Mouse (Mus musculus) kidney, embryonic 14.5 days (tissue): ENCODE data around the gene C9orf72. TPM values are rescaled to one million over a fixed set of nuclear protein-coding genes. Genes with fewer than 3 reads are reported as not detected.

ENCODE experiments used
- ATAC-seq: fragments of 200-750 bp; cut with Nextera tagmentation; 2 replicates; pipeline ENCODE4 v1.8.0; 2017; ENCODE audit warnings: moderate number of reproducible peaks, mild to moderate bottlenecking, moderate TSS enrichment, moderate library complexity; ENCODE audit not compliant: low FRiP score, low TSS enrichment
- H3K27ac ChIP-seq: fragments of 300-500 bp; sonication (generic); 2 replicates; pipeline ENCODE4 v1.5.1; 2014; ENCODE audit warnings: low read depth, mild to moderate bottlenecking, low read length, moderate library complexity, mixed read lengths
- H3K27me3 ChIP-seq: fragments of 300-500 bp; sonication (generic); 2 replicates; pipeline ENCODE4 v1.6.1; 2014; ENCODE audit warnings: mild to moderate bottlenecking, low read length; ENCODE audit not compliant: control insufficient read depth, insufficient read depth
- H3K36me3 ChIP-seq: fragments of 300-500 bp; sonication (generic); 2 replicates; pipeline ENCODE4 v1.6.1; 2014; ENCODE audit warnings: low read length, mixed read lengths; ENCODE audit not compliant: control insufficient read depth, insufficient read depth
- H3K4me1 ChIP-seq: fragments of 300-500 bp; sonication (generic); 2 replicates; pipeline ENCODE4 v1.6.1; 2014; ENCODE audit warnings: low read length, mixed read lengths; ENCODE audit not compliant: control insufficient read depth, insufficient read depth
- H3K4me2 ChIP-seq: fragments of 300-500 bp; sonication (generic); replicated peaks from 2 replicates; pipeline ENCODE4 v1.6.1; 2014; ENCODE audit warnings: low read depth, mild to moderate bottlenecking, low read length
- H3K4me3 ChIP-seq: fragments of 300-500 bp; sonication (generic); 2 replicates; pipeline ENCODE4 v1.5.1; 2014; ENCODE audit warnings: mild to moderate bottlenecking, low read length
- H3K9ac ChIP-seq: fragments of 300-500 bp; sonication (generic); 2 replicates; pipeline ENCODE4 v1.6.1; 2014; ENCODE audit warnings: low read depth, mild to moderate bottlenecking, low read length, moderate library complexity
- H3K9me3 ChIP-seq: fragments of 300-500 bp; sonication (generic); 2 replicates; pipeline ENCODE4 v1.6.1; 2016; ENCODE audit warnings: low read length; ENCODE audit not compliant: control insufficient read depth
- WGBS: fragments of 180-500 bp; shearing (Covaris S2); extraction: QIAGEN DNeasy Blood & Tissue Kit; methylation state at CpG from one replicate; pipeline ENCODE4 v1.1.7; 2014; 5-methylcytosine and 5-hydroxymethylcytosine counted together
- polyA plus RNA-seq: library from polyadenylated mRNA; unstranded; fragments of >200 nt; fragmentation: Nextera tagmentation; extraction: Ambion mirVana; gene quantifications from 2 replicates; pipeline ENCODE4 v1.2.1, GENCODE M21; 2014

The C9orf72 gene
- polyA plus RNA-seq, 1 experiment from 2014 or later = 13.8 TPM

GRCm38 (mm10) chr4:35165947-35166346, 60.0 kb downstream of the C9orf72 start:
- no peak overlapping the region for H3K4me2 ChIP-seq
- no peak overlapping the region for H3K27ac ChIP-seq
- H3K27me3 ChIP-seq = no peaks in the 10 kb centered on the region
- 67% methylated on average over 3 of the region's 3 CpGs for WGBS
- no peaks in the 10 kb centered on the region for H3K36me3 ChIP-seq
- ATAC-seq = peak; percentile 68; the same call in 1 of the 2 replicates
- no peaks in the 10 kb centered on the region; the same call in 1 of the 2 replicates for H3K9me3 ChIP-seq
- H3K4me1 ChIP-seq = no peaks in the 10 kb centered on the region
- no peak overlapping the region for H3K4me3 ChIP-seq
- no peak overlapping the region for H3K9ac ChIP-seq

DNA sequence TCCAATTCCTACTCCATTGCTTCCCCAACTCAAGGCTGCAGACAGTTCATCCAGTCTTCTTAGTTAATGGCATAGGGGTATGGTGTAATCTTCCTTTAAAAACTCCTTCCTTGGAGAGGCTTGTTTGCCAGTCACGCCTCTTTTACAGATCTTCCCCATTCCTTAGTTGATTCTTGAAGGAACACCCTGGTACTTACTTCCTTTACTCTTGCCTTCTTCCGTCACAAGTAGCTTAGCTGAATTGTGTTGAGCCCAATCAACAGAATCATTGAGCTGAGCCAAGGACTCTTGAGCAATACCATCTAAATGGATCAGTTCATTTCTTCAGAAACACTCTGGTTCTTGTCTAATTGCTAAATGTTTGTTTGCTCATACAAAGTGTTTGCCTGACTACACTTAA, 60.7 kb downstream of the C9orf72 start:
- no peak overlapping the region for H3K4me3 ChIP-seq
- H3K9ac ChIP-seq = no peak overlapping the region
- H3K9me3 ChIP-seq = no peaks in the 10 kb centered on the region; the same call in 1 of the 2 replicates
- H3K4me1 ChIP-seq = no peaks in the 10 kb centered on the region
- H3K4me2 ChIP-seq = no peak overlapping the region
- H3K27ac ChIP-seq = no peak overlapping the region
- 83% methylated on average over 2 of the region's 2 CpGs for WGBS
- no peaks in the 10 kb centered on the region for H3K36me3 ChIP-seq
- no peaks in the 10 kb centered on the region for H3K27me3 ChIP-seq
- no peak for ATAC-seq

DNA sequence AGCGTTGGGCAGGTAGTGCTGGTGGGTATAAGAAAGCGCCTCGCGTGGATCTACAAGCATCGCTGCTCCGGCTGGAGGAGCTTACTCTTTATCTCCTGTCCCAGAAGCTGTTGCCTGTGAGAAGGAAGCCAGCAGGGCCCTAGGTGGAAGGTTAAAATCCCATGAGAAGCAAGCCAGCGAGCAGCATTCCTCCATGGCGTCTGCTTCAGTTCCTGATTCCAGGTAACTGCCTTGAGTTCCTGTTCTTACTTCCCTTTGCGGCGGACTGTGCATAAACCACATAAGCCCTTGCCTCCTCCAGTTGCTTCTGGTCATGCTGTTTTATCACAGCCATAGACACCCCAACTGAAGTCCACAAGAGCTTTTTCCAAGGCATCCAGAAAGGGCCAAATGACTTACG, 68.2 kb downstream of the C9orf72 start:
- Histone ChIP-seq H3K27me3 (no peaks in the 10 kb centered on the region), H3K27ac (no peak overlapping the region), H3K4me1 (peaks cover 3% of the 10 kb centered on the region; the same call in 1 of the 2 replicates), H3K36me3 (no peaks in the 10 kb centered on the region), H3K9ac (no peak overlapping the region), H3K4me2 (no peak overlapping the region), H3K4me3 (no peak overlapping the region), H3K9me3 (no peaks in the 10 kb centered on the region)
- 58% methylated on average over 11 of the region's 11 CpGs for WGBS
- no peak for ATAC-seq

DNA sequence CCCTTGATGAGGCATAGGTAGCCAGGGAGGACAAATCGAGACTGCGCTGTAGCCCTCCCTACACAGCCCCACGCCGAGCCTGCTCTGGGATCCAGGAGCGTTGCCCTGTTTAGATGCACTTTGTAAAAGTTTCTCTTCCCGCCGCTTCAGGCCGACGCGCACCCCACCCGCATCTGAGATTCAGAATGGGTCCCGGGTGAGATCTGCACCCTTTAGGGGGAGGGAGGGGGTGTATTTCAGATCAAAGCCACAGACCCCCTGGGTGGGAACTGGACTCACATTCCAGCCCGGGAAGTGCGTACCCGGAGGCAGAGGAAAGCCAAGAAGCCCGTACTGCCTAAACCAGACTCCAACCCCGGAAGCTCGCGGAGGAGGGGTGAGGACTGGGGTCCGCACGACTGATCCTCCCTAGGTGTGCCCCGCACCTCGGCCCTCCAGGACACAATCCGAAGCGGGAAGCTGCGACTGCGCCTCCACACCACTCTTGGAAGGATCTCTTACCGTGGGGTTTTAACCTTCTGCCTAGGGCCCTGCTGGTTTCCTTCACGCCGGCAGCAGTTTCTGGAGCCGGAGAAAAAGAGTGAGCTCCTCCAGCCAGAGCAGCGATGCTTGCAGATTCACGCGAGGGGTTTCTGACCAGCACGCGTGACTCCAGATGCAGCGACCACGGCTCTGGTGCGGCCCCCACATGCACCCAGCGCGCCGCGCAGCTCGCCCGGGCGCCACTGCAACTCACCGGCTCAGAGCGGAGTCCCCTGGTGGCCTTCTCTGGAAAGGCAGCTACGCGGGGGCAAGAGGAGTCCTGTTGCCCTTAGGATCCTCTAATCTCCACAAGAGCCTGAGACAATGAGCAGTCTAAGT, 69.0 kb downstream of the C9orf72 start, which contains the start of gene Mob3b:
Gene Mob3b, minus strand, starts transcription at position 734 of the 861 bp plus-strand sequence.
- H3K36me3 ChIP-seq = no peaks in the 10 kb centered on the region
- peak within 1 kb of the TSS; percentile 85 for H3K4me2 ChIP-seq
- H3K27me3 ChIP-seq = no peaks in the 10 kb centered on the region
- peak within 1 kb of the TSS; percentile 77 for H3K9ac ChIP-seq
- H3K4me1 ChIP-seq = peaks cover 3% of the 10 kb centered on the region; the same call in 1 of the 2 replicates
- no peaks in the 10 kb centered on the region for H3K9me3 ChIP-seq
- H3K27ac ChIP-seq = peak within 1 kb of the TSS; percentile 74
- peak within 1 kb of the TSS; percentile 69 for H3K4me3 ChIP-seq
- under 1% methylated on average over 50 of the region's 50 CpGs for WGBS
- ATAC-seq = peak; percentile 74

DNA sequence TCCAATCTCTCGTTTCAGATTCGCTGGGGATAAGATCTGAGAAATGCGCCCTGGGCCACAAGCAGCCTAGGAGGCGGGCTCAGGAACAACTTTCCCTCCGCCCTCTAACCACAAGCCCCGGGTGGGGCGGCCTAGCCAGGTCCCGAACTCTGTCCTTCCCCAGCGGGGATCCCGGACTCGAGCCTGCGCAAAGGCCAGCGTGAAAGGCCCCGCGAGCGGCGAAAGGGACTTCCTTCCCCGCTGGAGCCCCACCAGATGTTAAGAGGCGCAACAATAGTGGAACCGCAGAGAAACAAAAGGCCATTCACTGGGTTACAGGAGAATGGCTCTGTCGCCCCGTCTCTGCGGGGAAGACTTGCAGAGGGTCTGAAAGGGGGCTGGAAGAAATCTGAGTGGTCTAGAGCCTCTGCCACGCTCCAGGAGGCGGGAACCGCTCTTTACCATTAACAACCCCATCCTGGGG, 69.8 kb downstream of the C9orf72 start:
- H3K36me3 ChIP-seq = no peaks in the 10 kb centered on the region
- peak overlapping the region; percentile 85 for H3K4me2 ChIP-seq
- peak overlapping the region; percentile 77 for H3K9ac ChIP-seq
- 1% methylated on average over 26 of the region's 26 CpGs for WGBS
- H3K27ac ChIP-seq = peak overlapping the region; percentile 74; the same call in 1 of the 2 replicates
- H3K4me1 ChIP-seq = peaks cover 3% of the 10 kb centered on the region; the same call in 1 of the 2 replicates
- ATAC-seq = peak; percentile 73
- no peaks in the 10 kb centered on the region for H3K27me3 ChIP-seq
- H3K9me3 ChIP-seq = no peaks in the 10 kb centered on the region
- peak overlapping the region; percentile 69 for H3K4me3 ChIP-seq

DNA sequence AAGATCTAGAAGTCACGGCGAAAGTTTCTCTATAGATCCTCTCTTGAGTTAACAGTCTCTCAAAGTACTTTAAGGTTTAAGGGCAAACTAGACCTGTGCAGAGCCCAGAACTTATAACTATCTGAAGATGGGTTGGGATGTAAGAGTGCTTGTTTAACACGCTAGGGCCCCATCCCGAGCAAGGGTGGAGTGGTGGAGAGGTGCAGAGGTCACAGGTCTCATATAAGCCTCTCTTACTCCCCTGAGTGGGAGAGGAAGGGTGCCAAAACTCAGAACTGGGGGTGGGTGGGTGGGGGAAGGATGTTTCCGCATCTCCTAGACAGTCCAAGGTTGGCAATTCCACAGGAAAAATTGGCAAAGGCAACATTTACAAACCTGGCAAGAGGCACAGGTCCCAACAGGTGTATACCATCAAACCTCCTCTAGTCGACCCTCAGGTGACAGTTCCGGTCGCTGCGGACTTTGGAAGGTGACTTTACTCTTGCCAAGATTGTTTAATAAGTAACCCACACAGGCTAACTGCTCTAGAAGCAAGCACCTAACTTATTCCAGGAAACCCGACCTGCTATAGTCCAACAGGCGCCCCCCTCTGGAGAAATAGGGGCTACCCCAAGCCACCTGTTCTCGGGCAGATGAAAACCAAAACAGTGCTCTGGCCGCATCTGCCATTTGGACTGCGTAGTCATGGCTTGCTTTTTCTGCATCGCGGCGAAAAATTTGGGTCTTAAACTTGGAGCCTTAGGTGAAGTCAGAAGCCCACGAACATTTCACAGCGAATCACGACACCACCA, 70.6 kb downstream of the C9orf72 start:
- Histone ChIP-seq H3K27me3 (no peaks in the 10 kb centered on the region), H3K36me3 (no peaks in the 10 kb centered on the region), H3K9ac (peak overlapping the region; percentile 77; the same call in 1 of the 2 replicates), H3K27ac (peak overlapping the region; percentile 74), H3K9me3 (no peaks in the 10 kb centered on the region), H3K4me1 (peaks cover 3% of the 10 kb centered on the region; the same call in 1 of the 2 replicates), H3K4me3 (peak overlapping the region; percentile 69), H3K4me2 (peak overlapping the region; percentile 85)
- ATAC-seq = peak; percentile 41
- WGBS = 16% methylated on average over 20 of the region's 20 CpGs

DNA sequence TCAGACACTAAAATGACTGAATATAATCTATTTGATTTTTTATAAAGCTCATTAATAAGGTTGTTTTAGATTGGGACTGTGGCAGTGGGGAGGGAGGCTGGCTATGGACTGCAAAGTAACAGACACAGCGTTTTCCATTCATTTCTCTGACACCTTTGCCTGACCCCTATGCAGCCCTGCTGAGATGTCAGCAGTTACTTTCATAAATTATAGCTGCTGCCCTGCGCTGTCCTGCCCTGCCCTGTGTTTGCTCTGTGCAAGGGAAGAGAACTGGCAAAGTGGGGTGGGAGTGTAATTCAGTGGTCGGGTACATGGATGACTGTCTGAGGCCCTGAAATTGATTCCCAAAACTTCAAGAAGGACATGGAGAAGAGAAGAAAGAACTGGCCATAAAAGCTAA, 71.9 kb downstream of the C9orf72 start:
- Histone ChIP-seq H3K27me3 (no peaks in the 10 kb centered on the region), H3K9ac (no peak overlapping the region), H3K9me3 (no peaks in the 10 kb centered on the region), H3K4me3 (no peak overlapping the region), H3K4me2 (no peak overlapping the region), H3K36me3 (no peaks in the 10 kb centered on the region), H3K27ac (no peak overlapping the region), H3K4me1 (peaks cover 3% of the 10 kb centered on the region; the same call in 1 of the 2 replicates)
- WGBS = 19% methylated on average over 3 of the region's 3 CpGs
- no peak for ATAC-seq

GRCm38 (mm10) chr4:35151756-35152155, 74.2 kb downstream of the C9orf72 start, which contains the start of gene Ifnk:
TSS of gene Ifnk (plus strand) at chr4:35152056.
- H3K9me3 ChIP-seq = no peaks in the 10 kb centered on the region
- H3K4me3 ChIP-seq = no peak within 1 kb of the TSS
- WGBS = 88% methylated on average over 4 of the region's 4 CpGs
- no peak within 1 kb of the TSS for H3K4me2 ChIP-seq
- H3K27ac ChIP-seq = no peak within 1 kb of the TSS
- no peak for ATAC-seq
- H3K4me1 ChIP-seq = peaks cover 3% of the 10 kb centered on the region; the same call in 1 of the 2 replicates
- H3K27me3 ChIP-seq = no peaks in the 10 kb centered on the region
- H3K9ac ChIP-seq = no peak within 1 kb of the TSS
- no peaks in the 10 kb centered on the region for H3K36me3 ChIP-seq
